Mouse (Mus musculus): ENCODE measurements around the gene P4ha3. TPM values are rescaled to one million over a fixed set of nuclear protein-coding genes. Genes with fewer than 3 reads are reported as not detected.

The P4ha3 gene
- polyA plus RNA-seq, 1 experiment from 2014 or later: 1.8 TPM

DNA sequence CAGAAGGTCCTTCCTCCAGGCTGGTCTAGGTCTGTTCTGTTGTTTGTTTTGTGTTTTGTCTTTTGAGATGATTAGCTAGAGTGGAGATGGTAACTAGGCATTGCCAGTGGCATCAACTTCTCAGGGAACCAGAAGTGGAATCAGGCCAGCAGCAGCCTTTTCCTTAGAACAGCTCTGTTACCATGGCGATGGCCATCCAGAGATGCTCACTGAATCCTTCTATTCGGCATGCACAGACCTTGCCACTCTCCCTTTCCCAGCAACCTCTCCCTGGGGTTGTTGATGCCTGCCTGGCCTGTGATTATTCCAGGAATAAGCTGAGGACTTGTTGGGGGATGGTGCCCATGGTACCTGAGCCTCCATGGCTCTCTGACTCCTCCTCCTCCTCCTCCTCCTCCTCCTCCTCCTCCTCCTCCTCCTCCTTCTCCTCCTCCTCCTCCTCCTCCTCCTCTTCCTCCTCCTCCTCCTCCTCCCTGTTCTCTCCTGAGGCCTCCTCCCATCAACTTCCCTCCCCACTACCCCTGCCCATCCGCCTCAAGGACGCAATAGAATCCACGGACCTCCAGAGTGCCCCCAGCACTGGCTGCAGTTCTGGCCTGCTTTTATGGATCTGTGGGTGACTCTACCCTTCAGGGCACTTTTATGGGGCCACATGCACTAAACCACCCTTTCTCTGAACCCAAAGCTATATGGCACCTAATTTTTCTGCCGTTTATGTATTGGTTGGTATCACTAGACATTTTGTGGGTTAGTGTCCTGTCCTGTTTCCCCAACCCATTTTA is 22.7 kb downstream of the P4ha3 start:
- Histone ChIP-seq H3K27ac (no peak overlapping the region), H3K4me3 (no peak overlapping the region), H3K36me3 (no peaks in the 10 kb centered on the region), H3K9me3 (replicated peaks) (no peaks in the 10 kb centered on the region), H3K4me2 (no peak overlapping the region), H3K9ac (no peak overlapping the region), H3K4me1 (peaks cover 30% of the 10 kb centered on the region), H3K27me3 (replicated peaks) (0 out of 2 replicates have a peak, but pooled peaks cover 6% of the 10 kb centered on the region)
- no peak for ATAC-seq
- WGBS (ENCODE audit: insufficient replicate concordance): 71% methylated on average over 6 of the region's 6 CpGs

DNA sequence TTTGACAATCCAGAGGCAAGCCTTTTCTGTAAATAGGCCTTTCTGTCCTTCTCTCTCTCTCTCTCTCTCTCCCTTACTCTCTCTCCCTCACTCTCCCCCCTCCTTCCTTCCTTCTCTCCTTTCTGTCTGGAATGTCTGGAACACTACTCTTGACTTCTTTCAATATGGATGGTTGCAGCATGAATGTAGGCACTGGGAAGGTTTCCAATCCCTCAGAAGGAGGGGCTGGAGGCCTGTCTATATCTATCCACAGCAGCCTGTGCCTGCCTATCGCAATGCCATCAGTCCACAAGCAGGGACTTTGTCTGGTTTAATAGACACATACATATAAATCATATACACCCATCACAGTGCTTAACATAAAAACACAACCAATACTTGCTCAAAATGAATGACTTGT is 23.9 kb downstream of the P4ha3 start:
- 41% methylated on average over 1 of the region's 1 CpGs for WGBS (ENCODE audit: insufficient replicate concordance)
- no peak overlapping the region for H3K4me2 ChIP-seq
- H3K9ac ChIP-seq: no peak overlapping the region
- H3K27me3 ChIP-seq (replicated peaks): 0 out of 2 replicates have a peak, but pooled peaks cover 6% of the 10 kb centered on the region
- H3K36me3 ChIP-seq: no peaks in the 10 kb centered on the region
- H3K9me3 ChIP-seq (replicated peaks): no peaks in the 10 kb centered on the region
- peaks cover 33% of the 10 kb centered on the region for H3K4me1 ChIP-seq
- no peak for ATAC-seq
- H3K27ac ChIP-seq: no peak overlapping the region
- no peak overlapping the region for H3K4me3 ChIP-seq

DNA sequence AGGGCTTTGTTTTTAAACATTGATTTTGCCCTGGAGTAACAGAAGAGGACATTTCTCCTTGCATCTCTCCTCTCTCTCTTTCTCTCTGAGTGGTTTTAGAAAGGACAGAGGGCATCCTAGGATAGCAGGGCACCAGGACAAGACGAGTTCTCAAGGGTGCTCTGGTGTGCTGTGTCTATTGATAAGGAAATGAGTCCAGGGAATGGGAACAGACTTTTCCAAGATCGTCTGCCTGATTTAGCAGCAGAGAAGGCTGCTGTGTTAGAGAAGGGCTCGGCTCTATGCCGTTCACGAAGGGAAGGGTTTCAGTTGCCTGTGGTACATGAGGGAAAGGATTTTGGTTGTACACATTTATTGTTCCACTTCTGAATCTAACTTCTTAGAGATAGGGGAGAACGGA is 24.4 kb downstream of the P4ha3 start:
- H3K9me3 ChIP-seq (replicated peaks): no peaks in the 10 kb centered on the region
- no peaks in the 10 kb centered on the region for H3K36me3 ChIP-seq
- no peak overlapping the region for H3K4me3 ChIP-seq
- H3K27ac ChIP-seq: no peak overlapping the region
- no peak overlapping the region for H3K4me2 ChIP-seq
- H3K4me1 ChIP-seq: peaks cover 33% of the 10 kb centered on the region
- no peak for ATAC-seq
- no peak overlapping the region for H3K9ac ChIP-seq
- 0 out of 2 replicates have a peak, but pooled peaks cover 6% of the 10 kb centered on the region for H3K27me3 ChIP-seq (replicated peaks)
- WGBS (ENCODE audit: insufficient replicate concordance): 40% methylated on average over 6 of the region's 6 CpGs

- Histone ChIP-seq H3K4me3 (no peak overlapping the region), H3K4me1 (peaks cover 33% of the 10 kb centered on the region), H3K9ac (no peak overlapping the region), H3K4me2 (no peak overlapping the region), H3K27ac (no peak overlapping the region), H3K9me3 (replicated peaks) (no peaks in the 10 kb centered on the region), H3K36me3 (no peaks in the 10 kb centered on the region), H3K27me3 (replicated peaks) (0 out of 2 replicates have a peak, but pooled peaks cover 6% of the 10 kb centered on the region)
- no peak for ATAC-seq
- WGBS (ENCODE audit: insufficient replicate concordance): 59% methylated on average over 12 of the region's 12 CpGs
These were observed 25.0 kb downstream of the P4ha3 start for GRCm38 (mm10) chr7:100310290-100310689.

DNA sequence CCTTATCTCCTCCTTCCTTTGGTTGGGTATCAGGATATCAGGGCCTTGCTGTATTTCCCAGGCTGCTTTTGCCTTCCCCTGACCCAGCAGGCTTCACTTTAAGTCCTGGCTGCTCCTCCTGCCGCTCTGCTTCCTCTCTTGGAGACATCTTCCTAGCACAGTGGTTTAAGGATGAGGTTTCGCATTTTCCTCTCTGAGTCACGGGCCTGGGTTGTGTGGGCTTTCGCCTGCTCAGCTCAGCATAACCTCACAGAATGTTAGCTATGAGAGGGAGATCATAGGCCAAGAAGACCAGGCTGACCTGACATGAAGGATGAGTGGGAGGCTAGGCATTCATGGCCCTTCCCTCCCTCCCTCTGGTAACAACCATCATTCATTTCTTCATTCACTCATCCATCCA is 27.4 kb downstream of the P4ha3 start:
- Histone ChIP-seq H3K9ac (no peak overlapping the region), H3K36me3 (no peaks in the 10 kb centered on the region), H3K9me3 (replicated peaks) (no peaks in the 10 kb centered on the region), H3K4me2 (no peak overlapping the region), H3K4me3 (no peak overlapping the region), H3K27me3 (replicated peaks) (0 out of 2 replicates have a peak, but pooled peaks cover 6% of the 10 kb centered on the region), H3K27ac (no peak overlapping the region), H3K4me1 (peaks cover 50% of the 10 kb centered on the region)
- ATAC-seq: no peak
- WGBS (ENCODE audit: insufficient replicate concordance): 33% methylated on average over 4 of the region's 4 CpGs

GRCm38 (mm10) chr7:100316924-100317323 is 31.6 kb downstream of the P4ha3 start:
- H3K4me1 ChIP-seq: peaks cover 36% of the 10 kb centered on the region
- no peak overlapping the region for H3K9ac ChIP-seq
- 0 out of 2 replicates have a peak, but pooled peaks cover 4% of the 10 kb centered on the region for H3K27me3 ChIP-seq (replicated peaks)
- peak overlapping the region; percentile 28 for H3K4me2 ChIP-seq
- H3K4me3 ChIP-seq: no peak overlapping the region
- H3K9me3 ChIP-seq (replicated peaks): no peaks in the 10 kb centered on the region
- WGBS (ENCODE audit: insufficient replicate concordance): 17% methylated on average over 8 of the region's 8 CpGs
- H3K27ac ChIP-seq: peak overlapping the region; percentile 8; the same call in 1 of the 2 replicates
- peak; percentile 83 for ATAC-seq
- no peaks in the 10 kb centered on the region; the same call in 1 of the 2 replicates for H3K36me3 ChIP-seq

DNA sequence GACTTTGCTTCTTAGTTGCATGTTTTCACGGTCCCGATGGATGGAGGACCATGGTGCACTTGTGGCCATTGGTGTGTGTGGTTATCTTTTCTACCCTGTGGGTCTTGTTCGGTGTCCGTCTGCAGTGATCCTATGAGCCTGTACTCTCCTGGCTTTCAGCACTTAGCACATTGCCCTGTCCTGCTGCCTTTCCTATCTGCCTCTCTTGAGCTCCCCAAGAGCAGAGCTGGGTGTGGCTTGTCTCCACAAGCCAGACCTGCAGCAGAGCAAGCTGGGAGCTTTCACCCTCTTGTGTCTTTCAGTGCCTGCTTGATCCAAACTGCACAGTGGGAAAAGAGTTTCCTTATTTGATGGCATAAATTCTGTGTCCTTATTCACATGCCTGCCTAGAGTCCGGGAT is 32.2 kb downstream of the P4ha3 start:
- H3K9ac ChIP-seq: no peak overlapping the region
- H3K9me3 ChIP-seq (replicated peaks): no peaks in the 10 kb centered on the region
- 0 out of 2 replicates have a peak, but pooled peaks cover 4% of the 10 kb centered on the region for H3K27me3 ChIP-seq (replicated peaks)
- peak overlapping the region; percentile 28 for H3K4me2 ChIP-seq
- no peaks in the 10 kb centered on the region; the same call in 1 of the 2 replicates for H3K36me3 ChIP-seq
- ATAC-seq: peak; percentile 71
- WGBS (ENCODE audit: insufficient replicate concordance): 78% methylated on average over 5 of the region's 5 CpGs
- H3K27ac ChIP-seq: peak overlapping the region; percentile 8; the same call in 1 of the 2 replicates
- H3K4me1 ChIP-seq: peaks cover 35% of the 10 kb centered on the region
- H3K4me3 ChIP-seq: no peak overlapping the region

DNA sequence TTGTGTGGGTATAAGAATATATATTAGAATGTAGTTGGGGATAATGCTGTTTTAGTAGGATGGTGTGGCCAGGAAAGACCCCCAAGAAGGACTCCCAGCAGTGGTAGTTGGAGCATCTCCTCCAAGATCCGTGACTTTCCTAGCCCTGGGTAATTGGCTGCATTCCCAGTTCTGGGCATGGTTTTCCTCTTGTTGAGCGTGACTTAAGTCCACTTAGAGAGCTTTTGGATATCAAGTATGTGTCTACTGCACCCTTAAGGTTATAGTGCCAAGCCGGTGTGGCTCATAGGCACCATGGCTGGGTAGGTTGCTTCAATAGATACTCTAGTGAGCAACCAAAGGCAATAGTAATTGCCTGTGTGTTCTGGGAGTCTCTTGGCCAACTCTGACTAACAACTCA is 38.4 kb downstream of the P4ha3 start:
- 80% methylated on average over 3 of the region's 3 CpGs for WGBS (ENCODE audit: insufficient replicate concordance)

GRCm38 (mm10) chr7:100325482-100325881 is 40.2 kb downstream of the P4ha3 start:
- H3K27ac ChIP-seq: no peak overlapping the region
- WGBS (ENCODE audit: insufficient replicate concordance): 68% methylated on average over 6 of the region's 6 CpGs

More for the DNA sequence above, 38.4 kb downstream of the P4ha3 start:
- Histone ChIP-seq H3K36me3 (peaks cover 28% of the 10 kb centered on the region), H3K27ac (no peak overlapping the region), H3K27me3 (replicated peaks) (0 out of 2 replicates have a peak, but pooled peaks cover 4% of the 10 kb centered on the region), H3K4me1 (no peaks in the 10 kb centered on the region), H3K4me3 (no peak overlapping the region), H3K4me2 (no peak overlapping the region), H3K9me3 (replicated peaks) (no peaks in the 10 kb centered on the region), H3K9ac (no peak overlapping the region)
- no peak for ATAC-seq

DNA sequence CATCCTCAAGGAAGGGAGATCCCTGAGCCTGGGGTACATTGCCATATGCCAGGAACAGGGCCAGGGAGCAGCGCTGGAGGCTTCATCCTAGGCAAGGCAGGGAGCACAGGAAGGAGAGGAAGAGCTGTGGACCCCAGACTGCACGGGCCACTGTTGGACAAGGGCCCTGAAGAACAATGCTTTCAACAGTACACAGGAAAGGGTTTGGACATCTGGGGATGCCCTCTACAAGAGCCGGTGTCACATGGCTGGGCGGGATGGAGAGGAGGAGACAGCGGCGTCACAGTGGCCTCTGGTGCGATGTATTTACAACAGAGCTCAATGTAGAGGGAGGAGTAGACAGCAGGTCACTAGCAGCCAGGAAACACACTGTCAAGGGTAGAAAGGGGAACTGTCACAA is 42.2 kb downstream of the P4ha3 start:
- peaks cover 62% of the 10 kb centered on the region for H3K36me3 ChIP-seq
- H3K4me3 ChIP-seq: no peak overlapping the region
- H3K27ac ChIP-seq: no peak overlapping the region
- no peaks in the 10 kb centered on the region for H3K27me3 ChIP-seq (replicated peaks)
- 81% methylated on average over 7 of the region's 7 CpGs for WGBS (ENCODE audit: insufficient replicate concordance)
- H3K9me3 ChIP-seq (replicated peaks): no peaks in the 10 kb centered on the region
- H3K4me1 ChIP-seq: no peaks in the 10 kb centered on the region
- ATAC-seq: no peak
- no peak overlapping the region for H3K9ac ChIP-seq
- no peak overlapping the region for H3K4me2 ChIP-seq

More at GRCm38 (mm10) chr7:100325482-100325881, 40.2 kb downstream of the P4ha3 start:
- ATAC-seq: no peak
- H3K9ac ChIP-seq: no peak overlapping the region
- no peaks in the 10 kb centered on the region for H3K4me1 ChIP-seq
- no peak overlapping the region for H3K4me3 ChIP-seq
- no peaks in the 10 kb centered on the region for H3K9me3 ChIP-seq (replicated peaks)
- H3K4me2 ChIP-seq: no peak overlapping the region
- peaks cover 42% of the 10 kb centered on the region for H3K36me3 ChIP-seq
- no peaks in the 10 kb centered on the region for H3K27me3 ChIP-seq (replicated peaks)

GRCm38 (mm10) chr7:100328636-100329035 is 43.3 kb downstream of the P4ha3 start:
- Histone ChIP-seq H3K4me1 (no peaks in the 10 kb centered on the region), H3K36me3 (peaks cover 73% of the 10 kb centered on the region), H3K9ac (no peak overlapping the region), H3K4me3 (no peak overlapping the region), H3K4me2 (no peak overlapping the region), H3K27ac (no peak overlapping the region), H3K9me3 (replicated peaks) (no peaks in the 10 kb centered on the region), H3K27me3 (replicated peaks) (no peaks in the 10 kb centered on the region)
- no peak for ATAC-seq
- 73% methylated on average over 4 of the region's 4 CpGs for WGBS (ENCODE audit: insufficient replicate concordance)

- 67% methylated on average over 3 of the region's 3 CpGs for WGBS (ENCODE audit: insufficient replicate concordance)
- no peak overlapping the region for H3K27ac ChIP-seq
- no peak for ATAC-seq
These were observed 45.9 kb downstream of the P4ha3 start for GRCm38 (mm10) chr7:100331269-100331668.

More at GRCm38 (mm10) chr7:100331269-100331668, 45.9 kb downstream of the P4ha3 start:
- no peaks in the 10 kb centered on the region for H3K4me1 ChIP-seq
- H3K9ac ChIP-seq: no peak overlapping the region
- no peaks in the 10 kb centered on the region for H3K27me3 ChIP-seq (replicated peaks)
- H3K4me2 ChIP-seq: no peak overlapping the region
- peaks cover 88% of the 10 kb centered on the region for H3K36me3 ChIP-seq
- no peaks in the 10 kb centered on the region for H3K9me3 ChIP-seq (replicated peaks)
- no peak overlapping the region for H3K4me3 ChIP-seq
